Mouse (Mus musculus): Measurements from ENCODE around the gene Acad12. TPM values are rescaled to one million over a fixed set of nuclear protein-coding genes. Genes with fewer than 3 reads are reported as not detected.

Gene Acad12
- polyA plus RNA-seq, 1 experiment from 2014 or later, result 1.5 TPM

- Histone ChIP-seq H3K9ac (ENCODE audit: low read length) (peak overlapping the region; percentile 58), H3K9me3 (ENCODE audit: control insufficient read depth, low read length) (no peaks in the 10 kb centered on the region), H3K4me3 (ENCODE audit: low read depth, low read length) (peak overlapping the region; percentile 64), H3K4me1 (ENCODE audit: control insufficient read depth, insufficient read depth, low read length) (peaks cover 10% of the 10 kb centered on the region; the same call in 1 of the 2 replicates), H3K4me2 (peak overlapping the region; percentile 84), H3K27me3 (ENCODE audit: control insufficient read depth, insufficient read depth, low read length) (no peaks in the 10 kb centered on the region), H3K27ac (ENCODE audit: low read depth, low read length) (no peak overlapping the region), H3K36me3 (ENCODE audit: control insufficient read depth, insufficient read depth, low read length) (no peaks in the 10 kb centered on the region)
- ATAC-seq (ENCODE audit: low FRiP score) (peak; percentile 74), DNase-seq (ENCODE audit: low spot score, missing footprints) (peak; percentile 91)
- WGBS, result 4% methylated on average over 33 of the region's 33 CpGs
These were observed 25.8 kb downstream of the Acad12 start for GRCm38 (mm10) chr5:121592816-121593407.

DNA sequence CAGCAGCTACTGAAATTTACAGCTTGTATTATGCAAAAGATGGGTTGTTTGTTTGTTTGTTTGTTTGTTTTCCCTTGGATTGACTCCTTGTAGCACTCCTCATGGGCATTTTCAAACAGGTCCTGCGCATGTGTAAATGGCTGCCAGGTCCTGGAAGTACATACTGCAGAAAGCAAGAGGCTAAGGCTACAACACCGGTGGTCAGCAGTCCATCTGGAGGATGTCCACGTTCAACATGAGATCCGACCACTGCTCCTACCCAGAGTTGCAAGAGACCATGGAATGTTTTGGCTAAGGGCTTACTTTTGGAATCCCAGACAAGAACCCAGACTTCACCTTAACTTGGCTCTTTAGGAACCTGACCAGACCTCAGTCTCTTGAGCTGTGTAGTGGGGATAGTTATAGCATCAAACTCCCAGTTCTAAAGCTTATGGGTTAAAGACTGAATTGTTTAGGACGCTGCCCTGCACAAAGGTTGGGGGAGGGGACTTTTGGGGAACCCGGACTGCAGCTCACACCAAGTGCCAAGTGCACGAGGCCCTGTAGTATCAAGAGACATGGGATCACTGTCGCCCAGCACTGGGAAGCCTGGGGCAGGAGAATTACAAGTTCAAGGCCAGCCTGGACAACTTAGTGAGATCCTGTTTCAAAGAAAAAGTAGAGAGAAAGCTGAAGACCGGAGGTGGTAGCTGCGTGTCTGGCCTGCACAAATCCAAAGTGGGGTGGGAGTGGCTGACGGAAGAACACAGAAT, 26.5 kb downstream of the Acad12 start:
- Histone ChIP-seq H3K4me3 (ENCODE audit: low read depth, low read length) (no peak overlapping the region), H3K27ac (ENCODE audit: low read depth, low read length) (no peak overlapping the region), H3K36me3 (ENCODE audit: control insufficient read depth, insufficient read depth, low read length) (no peaks in the 10 kb centered on the region), H3K9me3 (ENCODE audit: control insufficient read depth, low read length) (no peaks in the 10 kb centered on the region), H3K4me2 (peak overlapping the region; percentile 84), H3K4me1 (ENCODE audit: control insufficient read depth, insufficient read depth, low read length) (peaks cover 10% of the 10 kb centered on the region; the same call in 1 of the 2 replicates), H3K9ac (ENCODE audit: low read length) (peak overlapping the region; percentile 58; the same call in 1 of the 2 replicates), H3K27me3 (ENCODE audit: control insufficient read depth, insufficient read depth, low read length) (no peaks in the 10 kb centered on the region)
- ATAC-seq (ENCODE audit: low FRiP score) (no peak), DNase-seq (ENCODE audit: low spot score, missing footprints) (peak; percentile 78)
- WGBS, result 64% methylated on average over 11 of the region's 11 CpGs

DNA sequence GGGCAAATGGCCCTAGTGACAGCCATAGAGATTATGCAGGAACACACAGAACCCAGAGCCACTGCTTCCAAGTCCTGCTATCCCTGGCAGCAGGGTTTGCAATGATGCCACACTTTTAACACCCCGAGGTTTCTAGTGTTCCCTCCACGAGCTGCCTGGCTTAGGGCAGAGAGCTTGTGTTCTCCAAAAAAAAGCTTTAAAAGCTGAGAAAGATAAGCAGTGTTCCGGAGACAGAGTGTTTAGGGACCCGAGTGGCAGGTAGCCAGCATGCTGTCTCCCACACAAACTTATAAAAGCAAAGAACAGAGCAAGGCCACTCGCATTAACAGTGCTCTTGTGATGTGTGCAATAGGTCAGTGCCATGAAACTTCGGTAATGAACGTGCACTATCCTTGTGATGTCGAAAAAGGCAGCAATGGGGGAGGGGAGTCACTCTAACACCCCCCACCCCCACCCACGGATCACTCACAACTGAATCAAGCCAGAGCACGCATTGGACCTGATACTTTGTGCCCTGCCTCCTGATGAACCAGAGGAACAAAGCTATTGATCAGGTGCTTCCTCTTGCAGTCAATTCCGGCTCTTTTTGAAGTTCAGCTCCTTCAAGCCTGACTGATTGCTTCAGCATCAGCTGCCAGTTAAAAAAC, 27.2 kb downstream of the Acad12 start:
- 83% methylated on average over 11 of the region's 11 CpGs for WGBS
- Histone ChIP-seq H3K9ac (ENCODE audit: low read length) (no peak overlapping the region), H3K4me2 (no peak overlapping the region)

DNA sequence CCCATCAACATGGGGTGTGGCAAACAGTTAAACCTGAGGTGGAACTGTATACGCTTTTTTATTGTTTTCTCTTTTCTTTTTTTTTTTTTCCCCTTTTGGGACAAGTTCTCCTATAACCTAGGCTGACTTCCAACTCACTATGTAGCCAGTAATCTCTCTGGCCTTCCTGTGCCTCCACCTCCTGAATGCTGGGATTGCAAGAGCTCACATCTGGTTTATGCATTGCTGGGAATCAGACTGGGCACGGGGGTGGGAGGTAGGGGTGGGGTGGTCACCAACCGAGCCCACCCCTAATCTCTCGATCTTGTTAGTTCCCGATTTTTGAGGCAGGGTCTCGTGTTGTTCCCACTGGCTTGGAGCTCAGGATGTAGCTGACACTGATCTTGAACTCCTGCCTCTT, 28.8 kb downstream of the Acad12 start:
- 83% methylated on average over 6 of the region's 6 CpGs for WGBS
- no peak overlapping the region for H3K27ac ChIP-seq (ENCODE audit: low read depth, low read length)

More for the DNA sequence above, 27.2 kb downstream of the Acad12 start:
- ATAC-seq (ENCODE audit: low FRiP score) (no peak), DNase-seq (ENCODE audit: low spot score, missing footprints) (peak; percentile 14)
- Histone ChIP-seq H3K4me1 (ENCODE audit: control insufficient read depth, insufficient read depth, low read length) (peaks cover 10% of the 10 kb centered on the region; the same call in 1 of the 2 replicates), H3K27me3 (ENCODE audit: control insufficient read depth, insufficient read depth, low read length) (no peaks in the 10 kb centered on the region), H3K4me3 (ENCODE audit: low read depth, low read length) (no peak overlapping the region), H3K9me3 (ENCODE audit: control insufficient read depth, low read length) (no peaks in the 10 kb centered on the region), H3K36me3 (ENCODE audit: control insufficient read depth, insufficient read depth, low read length) (no peaks in the 10 kb centered on the region), H3K27ac (ENCODE audit: low read depth, low read length) (no peak overlapping the region)

DNA sequence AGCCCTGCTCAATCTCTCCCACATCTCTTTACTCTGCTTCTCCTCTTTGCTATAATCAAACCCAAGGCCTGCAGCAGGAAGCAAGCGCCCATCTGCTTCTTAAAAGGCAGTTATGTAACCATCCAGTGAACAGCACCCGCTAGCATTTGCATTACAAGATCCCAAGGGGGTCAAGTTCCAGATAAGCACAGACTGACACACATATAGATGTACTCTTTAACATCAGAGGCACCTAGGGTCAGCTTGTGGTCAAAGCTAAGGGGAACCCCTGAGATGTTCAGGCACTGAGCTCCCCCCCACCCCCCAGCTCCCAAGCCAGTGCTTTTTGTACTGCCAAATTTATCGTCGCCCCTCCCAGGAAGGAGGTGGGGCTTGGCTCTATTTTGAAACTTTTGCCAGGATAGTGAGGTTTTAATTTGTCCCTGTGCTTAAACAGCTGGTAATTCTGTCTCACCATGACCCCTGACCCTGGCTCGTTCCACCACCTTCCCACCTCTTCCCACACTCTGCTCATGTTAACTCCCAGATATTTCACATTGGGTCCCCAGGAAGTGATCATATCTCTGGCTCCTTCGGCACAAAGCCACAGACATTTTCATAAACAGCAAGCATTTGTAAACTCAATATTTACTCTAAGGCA, 32.2 kb downstream of the Acad12 start:
- WGBS, result 79% methylated on average over 6 of the region's 6 CpGs
- Histone ChIP-seq H3K9me3 (ENCODE audit: control insufficient read depth, low read length) (no peaks in the 10 kb centered on the region), H3K4me3 (ENCODE audit: low read depth, low read length) (no peak overlapping the region), H3K27ac (ENCODE audit: low read depth, low read length) (no peak overlapping the region), H3K27me3 (ENCODE audit: control insufficient read depth, insufficient read depth, low read length) (no peaks in the 10 kb centered on the region), H3K4me1 (ENCODE audit: control insufficient read depth, insufficient read depth, low read length) (no peaks in the 10 kb centered on the region), H3K9ac (ENCODE audit: low read length) (no peak overlapping the region), H3K36me3 (ENCODE audit: control insufficient read depth, insufficient read depth, low read length) (no peaks in the 10 kb centered on the region), H3K4me2 (no peak overlapping the region)
- peak; percentile 53 for DNase-seq (ENCODE audit: low spot score, missing footprints)
- no peak for ATAC-seq (ENCODE audit: low FRiP score)

More for the DNA sequence above, 28.8 kb downstream of the Acad12 start:
- H3K4me1 ChIP-seq (ENCODE audit: control insufficient read depth, insufficient read depth, low read length), result peaks cover 10% of the 10 kb centered on the region; the same call in 1 of the 2 replicates
- H3K4me3 ChIP-seq (ENCODE audit: low read depth, low read length), result no peak overlapping the region
- DNase-seq (ENCODE audit: low spot score, missing footprints) (no peak), ATAC-seq (ENCODE audit: low FRiP score) (no peak)
- no peaks in the 10 kb centered on the region for H3K27me3 ChIP-seq (ENCODE audit: control insufficient read depth, insufficient read depth, low read length)
- no peaks in the 10 kb centered on the region for H3K9me3 ChIP-seq (ENCODE audit: control insufficient read depth, low read length)
- no peak overlapping the region for H3K4me2 ChIP-seq
- H3K9ac ChIP-seq (ENCODE audit: low read length), result no peak overlapping the region
- no peaks in the 10 kb centered on the region for H3K36me3 ChIP-seq (ENCODE audit: control insufficient read depth, insufficient read depth, low read length)

DNA sequence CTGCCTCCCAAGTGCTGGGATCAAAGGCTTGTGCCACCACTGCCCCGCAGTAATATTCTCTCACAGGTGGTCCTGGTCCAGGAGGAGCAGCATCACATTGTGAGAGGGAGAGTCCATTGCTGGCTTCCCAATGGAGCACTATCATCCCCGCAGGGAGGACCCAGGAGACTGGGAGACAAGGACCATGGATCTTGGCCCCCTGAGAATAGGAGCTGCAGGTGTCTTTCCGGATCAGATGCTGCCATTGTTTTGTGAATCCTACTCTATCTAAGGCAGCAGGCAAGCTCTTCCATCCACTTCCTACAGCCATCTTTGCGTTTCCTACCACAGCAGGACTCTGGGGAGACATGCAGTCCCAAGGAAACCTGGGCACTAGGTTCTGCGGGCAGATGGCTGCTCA, 33.0 kb downstream of the Acad12 start:
- Histone ChIP-seq H3K4me1 (ENCODE audit: control insufficient read depth, insufficient read depth, low read length) (no peaks in the 10 kb centered on the region), H3K27ac (ENCODE audit: low read depth, low read length) (no peak overlapping the region), H3K4me2 (no peak overlapping the region), H3K9ac (ENCODE audit: low read length) (no peak overlapping the region), H3K27me3 (ENCODE audit: control insufficient read depth, insufficient read depth, low read length) (no peaks in the 10 kb centered on the region), H3K4me3 (ENCODE audit: low read depth, low read length) (no peak overlapping the region), H3K9me3 (ENCODE audit: control insufficient read depth, low read length) (no peaks in the 10 kb centered on the region), H3K36me3 (ENCODE audit: control insufficient read depth, insufficient read depth, low read length) (no peaks in the 10 kb centered on the region)
- 81% methylated on average over 5 of the region's 5 CpGs for WGBS
- ATAC-seq (ENCODE audit: low FRiP score), result no peak
- DNase-seq (ENCODE audit: low spot score, missing footprints), result no peak

GRCm38 (mm10) chr5:121585005-121585404, 33.7 kb downstream of the Acad12 start:
- DNase-seq (ENCODE audit: low spot score, missing footprints) (no peak), ATAC-seq (ENCODE audit: low FRiP score) (no peak)
- H3K27ac ChIP-seq (ENCODE audit: low read depth, low read length), result no peak overlapping the region
- H3K27me3 ChIP-seq (ENCODE audit: control insufficient read depth, insufficient read depth, low read length), result no peaks in the 10 kb centered on the region
- H3K36me3 ChIP-seq (ENCODE audit: control insufficient read depth, insufficient read depth, low read length), result no peaks in the 10 kb centered on the region
- 94% methylated on average over 10 of the region's 10 CpGs for WGBS
- no peak overlapping the region for H3K4me3 ChIP-seq (ENCODE audit: low read depth, low read length)
- H3K4me1 ChIP-seq (ENCODE audit: control insufficient read depth, insufficient read depth, low read length), result no peaks in the 10 kb centered on the region
- no peak overlapping the region for H3K9ac ChIP-seq (ENCODE audit: low read length)
- H3K4me2 ChIP-seq, result no peak overlapping the region
- H3K9me3 ChIP-seq (ENCODE audit: control insufficient read depth, low read length), result no peaks in the 10 kb centered on the region

GRCm38 (mm10) chr5:121583765-121584501, 34.8 kb downstream of the Acad12 start:
- no peak overlapping the region for H3K27ac ChIP-seq (ENCODE audit: low read depth, low read length)
- no peak for ATAC-seq (ENCODE audit: low FRiP score)
- H3K27me3 ChIP-seq (ENCODE audit: control insufficient read depth, insufficient read depth, low read length), result no peaks in the 10 kb centered on the region
- H3K9me3 ChIP-seq (ENCODE audit: control insufficient read depth, low read length), result no peaks in the 10 kb centered on the region
- H3K9ac ChIP-seq (ENCODE audit: low read length), result no peak overlapping the region
- 59% methylated on average over 12 of the region's 12 CpGs for WGBS
- no peaks in the 10 kb centered on the region for H3K4me1 ChIP-seq (ENCODE audit: control insufficient read depth, insufficient read depth, low read length)
- no peak overlapping the region for H3K4me2 ChIP-seq
- DNase-seq (ENCODE audit: low spot score, missing footprints), result no peak
- no peaks in the 10 kb centered on the region for H3K36me3 ChIP-seq (ENCODE audit: control insufficient read depth, insufficient read depth, low read length)
- H3K4me3 ChIP-seq (ENCODE audit: low read depth, low read length), result no peak overlapping the region
